Mouse (Mus musculus) ES-E14 (cell line): ENCODE results near the gene Tmem135. TPM values are rescaled to one million over a fixed set of nuclear protein-coding genes. Genes with fewer than 3 reads are reported as not detected.

ENCODE experiments used
- DNase-seq: peaks from one replicate; pipeline ENCODE4 v3.0.0-alpha.2; 2013; ENCODE audit warnings: low read depth, low spot score
- H3K27ac ChIP-seq: 2 replicates; pipeline ENCODE4 v1.5.1; 2012; ENCODE audit warnings: low read depth, mild to moderate bottlenecking, low read length, moderate library complexity, mixed read lengths; ENCODE audit not compliant: poor library complexity, insufficient read depth, severe bottlenecking
- H3K36me3 ChIP-seq: 2 replicates; pipeline ENCODE4 v1.6.1; 2012; ENCODE audit warnings: mild to moderate bottlenecking, low read length, moderate library complexity, mixed read lengths; ENCODE audit not compliant: control insufficient read depth, poor library complexity, insufficient read depth, severe bottlenecking
- H3K4me1 ChIP-seq, 2 experiments: fragments of 150-350 bp in 1 of 2; sonication (generic) in 1 of 2; 2 replicates each; pipeline ENCODE4 v1.6.1; 2012; ENCODE audit warnings: low read length in 2 of 2, mild to moderate bottlenecking in 1 of 2, mixed read lengths in 1 of 2; ENCODE audit not compliant: control insufficient read depth in 2 of 2, insufficient read depth in 2 of 2, poor library complexity in 1 of 2
- H3K4me3 ChIP-seq, 2 experiments: fragments of 150-350 bp in 1 of 2; sonication (generic) in 1 of 2; 2 replicates each; pipeline ENCODE4 v1.5.1; 2012; ENCODE audit warnings: low read length in 2 of 2, low read depth in 1 of 2, mild to moderate bottlenecking in 1 of 2, mixed read lengths in 1 of 2; ENCODE audit not compliant: insufficient read depth in 1 of 2, poor library complexity in 1 of 2, severe bottlenecking in 1 of 2
- H3K9ac ChIP-seq: 2 replicates; pipeline ENCODE4 v1.6.1; 2012; ENCODE audit warnings: low read depth, mild to moderate bottlenecking, low read length, mixed read lengths; ENCODE audit not compliant: poor library complexity, insufficient read depth, severe bottlenecking
- H3K9me3 ChIP-seq: fragments of 150-350 bp; sonication (generic); 2 replicates; pipeline ENCODE4 v1.6.1; 2012; ENCODE audit warnings: low read depth, mild to moderate bottlenecking, low read length; ENCODE audit not compliant: control insufficient read depth, insufficient read depth
- CHD2 ChIP-seq: IDR thresholded peaks from 2 replicates; pipeline ENCODE4 v1.6.1; 2014; ENCODE audit warnings: mild to moderate bottlenecking, low read depth, low read length, inconsistent platforms
- HCFC1 ChIP-seq: IDR thresholded peaks from 2 replicates; pipeline ENCODE4 v1.6.1; 2012; ENCODE audit warnings: low read length, inconsistent platforms, borderline replicate concordance; ENCODE audit not compliant: insufficient read depth
- MAFK ChIP-seq: IDR thresholded peaks from 2 replicates; pipeline ENCODE4 v1.6.1; 2014; ENCODE audit warnings: mild to moderate bottlenecking, low read depth, low read length, inconsistent platforms; ENCODE audit not compliant: insufficient read depth
- ZC3H11A ChIP-seq: IDR thresholded peaks from 2 replicates; pipeline ENCODE4 v1.6.1; 2012; ENCODE audit warnings: low read depth, mild to moderate bottlenecking, inconsistent platforms, low read length, borderline replicate concordance
- ZNF384 ChIP-seq: IDR thresholded peaks from 2 replicates; pipeline ENCODE4 v1.6.1; 2012; ENCODE audit warnings: low read depth, low read length, inconsistent platforms
- in situ Hi-C, 2 experiments: fragments of 600-800 bp; cut with MboI; formaldehyde crosslinking; loops; one replicate each; pipeline ENCODE4 v1.15.1; 2025; ENCODE audit warnings: low sequenced_read_pairs in 2 of 2, inconsistent platforms in 1 of 2; ENCODE audit not compliant: unreplicated experiment in 2 of 2
- total RNA-seq: library from RNA; depleted of rRNA; stranded (reverse); fragments of 300-350 nt; gene quantifications from 2 replicates; pipeline ENCODE4 v1.2.3, GENCODE M21; 2012

Tmem135 gene
- total RNA-seq, 1 experiment: 19.0 TPM

- Histone ChIP-seq H3K4me1 (peaks cover 4 to 7% of the 10 kb centered on the region in 2 experiments; a peak in 3 of 4 replicates), H3K27ac (no peak overlapping the region), H3K4me3 (no peak overlapping the region), H3K36me3 (no peaks in the 10 kb centered on the region), H3K9me3 (no peaks in the 10 kb centered on the region), H3K9ac (no peak overlapping the region)
- no peak for DNase-seq
- no peak for TF ChIP-seq CHD2
- TF ChIP-seq HCFC1: no peak
- TF ChIP-seq ZNF384: no peak
- TF ChIP-seq MAFK: no peak
- no peak for TF ChIP-seq ZC3H11A
- in situ Hi-C loops: no loop called here
Observed at GRCm38 (mm10) chr7:89304958-89305357, 99.1 kb downstream of the Tmem135 start.

GRCm38 (mm10) chr7:89303765-89304164, 100.3 kb downstream of the Tmem135 start:
- Histone ChIP-seq H3K4me3 (no peak overlapping the region), H3K36me3 (no peaks in the 10 kb centered on the region), H3K9me3 (no peaks in the 10 kb centered on the region), H3K4me1 (peaks cover 3 to 7% of the 10 kb centered on the region in 2 experiments; a peak in 3 of 4 replicates), H3K27ac (no peak overlapping the region), H3K9ac (no peak overlapping the region)
- TF ChIP-seq ZC3H11A: no peak
- no peak for TF ChIP-seq MAFK
- TF ChIP-seq HCFC1: no peak
- no peak for TF ChIP-seq ZNF384
- TF ChIP-seq CHD2: no peak
- in situ Hi-C loops: no loop called here
- DNase-seq: no peak

- no peak for DNase-seq
- Histone ChIP-seq H3K36me3 (peaks cover 2% of the 10 kb centered on the region; the same call in 1 of the 2 replicates), H3K4me1 (no peaks in the 10 kb centered on the region), H3K4me3 (no peak overlapping the region), H3K9me3 (no peaks in the 10 kb centered on the region), H3K9ac (no peak overlapping the region), H3K27ac (no peak overlapping the region)
- in situ Hi-C loops: no loop called here
- TF ChIP-seq ZC3H11A (no peak), HCFC1 (no peak), MAFK (no peak), ZNF384 (no peak), CHD2 (no peak)
Observed at GRCm38 (mm10) chr7:89298911-89299458, 105.0 kb downstream of the Tmem135 start.

- in situ Hi-C loops: no loop called here
- no peak overlapping the region for H3K9ac ChIP-seq
- H3K4me3 ChIP-seq: no peak overlapping the region
- DNase-seq: no peak
- H3K4me1 ChIP-seq: no peaks in the 10 kb centered on the region
- H3K9me3 ChIP-seq: no peaks in the 10 kb centered on the region
- no peak overlapping the region for H3K27ac ChIP-seq
- no peak for TF ChIP-seq HCFC1
- TF ChIP-seq CHD2: no peak
- TF ChIP-seq MAFK: no peak
- TF ChIP-seq ZNF384: no peak
- no peak for TF ChIP-seq ZC3H11A
- peaks cover 2% of the 10 kb centered on the region; the same call in 1 of the 2 replicates for H3K36me3 ChIP-seq
Observed at GRCm38 (mm10) chr7:89296941-89297340, 107.1 kb downstream of the Tmem135 start.
